Mouse (Mus musculus) kidney, postnatal 10 days (tissue): ENCODE measurements around the gene Calcb.

Source experiments
- DNase-seq: peaks from one replicate; pipeline ENCODE4 v3.0.0; 2021; ENCODE audit warnings: mixed read lengths

Gene Calcb

DNA sequence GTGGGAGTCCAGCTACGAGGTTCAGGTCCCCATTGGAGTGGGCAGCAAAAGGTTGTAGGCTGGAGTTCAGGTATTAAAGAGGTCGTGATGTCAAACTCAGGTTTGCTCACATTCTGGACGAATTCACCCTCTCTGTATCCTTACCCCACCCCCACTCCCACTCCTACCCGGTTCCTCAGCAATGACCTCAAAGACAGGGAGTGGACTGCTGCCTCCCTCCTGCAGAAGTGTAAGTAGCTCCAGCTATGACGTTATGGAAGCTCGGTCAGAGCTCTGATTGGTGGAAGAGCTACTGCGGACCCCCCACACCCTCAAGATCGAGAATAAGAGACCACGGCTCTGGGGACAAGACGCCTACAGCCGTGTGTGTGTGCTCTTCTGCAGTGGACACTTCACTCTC, at the start of gene Calcb:
Gene Calcb (plus strand): TSS at position 344 of the 400 bp plus-strand sequence.
- DNase-seq: no peak

DNA sequence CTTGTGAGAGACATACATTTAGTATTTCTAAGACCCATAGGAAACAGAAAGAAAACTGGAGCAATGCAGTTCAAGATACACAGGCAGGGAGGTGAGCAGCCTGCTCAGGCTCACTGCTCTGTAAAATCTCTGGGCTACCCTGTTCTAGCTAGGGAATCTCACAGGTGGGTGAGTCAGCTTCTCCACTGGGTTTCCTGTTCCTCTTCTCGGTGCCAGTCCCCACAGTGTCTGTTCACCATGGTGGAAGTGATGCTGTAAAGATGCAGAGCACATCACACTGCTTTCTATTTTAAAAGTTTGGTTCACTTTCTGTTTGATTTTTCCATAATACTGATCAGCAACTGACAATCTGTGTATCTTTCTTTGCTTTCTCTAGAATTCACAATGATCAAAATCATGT, 47.0 kb upstream of the Calcb start:
- DNase-seq: no peak

DNA sequence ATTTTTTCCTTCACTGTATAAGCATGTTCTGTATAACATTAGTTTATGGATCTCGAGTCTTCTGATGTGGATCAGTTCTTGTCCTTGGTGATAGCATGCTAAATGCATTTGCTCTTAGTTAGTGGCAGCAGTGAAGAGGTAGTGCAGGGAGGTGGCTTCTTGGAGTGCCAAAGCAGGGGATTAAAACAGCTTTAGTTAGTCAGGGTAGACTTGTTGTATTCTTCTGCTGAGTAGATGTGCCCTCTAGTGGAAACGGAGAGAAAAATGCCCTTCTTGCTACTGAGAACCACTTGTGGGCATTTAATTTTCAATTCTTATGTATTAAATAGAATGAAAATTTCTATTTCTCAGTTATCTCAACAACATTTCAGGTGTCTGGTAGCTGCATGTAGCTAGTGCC, 45.7 kb upstream of the Calcb start:
- peak; percentile 10 for DNase-seq

DNA sequence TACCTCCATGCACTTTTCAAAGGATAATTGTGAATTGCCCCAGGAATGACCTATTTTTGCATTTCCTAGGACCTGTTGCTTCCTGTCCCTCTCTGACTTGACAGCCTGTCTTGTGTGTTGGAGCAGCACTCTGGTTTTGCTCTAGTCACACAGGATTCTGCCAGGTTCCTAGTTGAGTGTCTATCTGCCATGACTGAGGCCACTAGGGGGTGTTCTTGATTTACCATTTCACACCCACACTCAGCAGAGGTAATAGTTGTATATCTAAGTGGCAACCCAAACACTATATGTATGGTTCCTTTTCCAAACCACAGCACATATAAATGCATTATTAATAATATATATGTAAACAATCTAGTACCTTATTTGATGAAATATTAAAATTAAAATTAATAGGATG, 26.1 kb upstream of the Calcb start:
- DNase-seq: peak; percentile 13

- DNase-seq: no peak
These were observed 17.6 kb upstream of the Calcb start for GRCm38 (mm10) chr7:114700871-114701270.

DNA sequence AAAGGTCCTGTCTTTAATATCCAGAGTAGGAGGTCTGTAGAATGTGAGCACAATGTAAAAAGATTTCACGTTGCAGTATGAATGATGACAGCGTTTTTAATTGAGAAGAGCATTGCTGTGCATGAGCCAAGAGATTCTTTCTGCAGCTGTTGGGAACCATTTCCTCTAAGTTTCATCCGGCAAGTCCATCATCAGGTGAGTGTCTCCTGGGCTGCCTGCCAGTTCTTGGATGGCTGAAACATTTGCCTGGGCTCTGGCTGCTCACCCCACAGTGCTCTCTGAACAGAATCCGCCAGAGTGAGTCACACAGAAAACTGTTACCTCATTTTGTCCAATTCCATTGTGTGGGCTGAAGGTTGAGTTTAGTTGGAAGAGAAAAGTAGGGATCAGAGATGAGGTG, 11.7 kb upstream of the Calcb start:
- DNase-seq: no peak

GRCm38 (mm10) chr7:114707398-114707797, 11.0 kb upstream of the Calcb start:
- no peak for DNase-seq

DNA sequence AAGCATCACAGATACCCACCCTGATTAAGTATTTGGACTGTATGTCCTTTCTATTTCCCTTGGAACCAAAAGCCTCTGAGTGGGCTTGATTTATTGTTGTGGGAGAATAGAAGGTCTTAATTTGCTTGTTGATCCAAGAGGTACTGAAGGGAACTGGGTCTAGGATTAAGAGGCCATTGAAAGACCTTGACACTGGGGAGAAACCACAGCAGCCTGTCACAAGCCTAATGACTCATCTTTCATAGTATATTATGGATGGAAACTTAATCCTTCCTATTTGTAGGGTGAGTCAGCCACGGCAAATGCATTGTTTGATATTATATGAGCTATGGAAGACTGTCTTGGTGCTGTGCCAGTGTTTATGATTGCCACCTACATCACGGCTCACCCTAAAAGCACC, 8.0 kb upstream of the Calcb start:
- DNase-seq: no peak

GRCm38 (mm10) chr7:114712523-114712922, 5.9 kb upstream of the Calcb start:
- DNase-seq: no peak

- peak; percentile 42 for DNase-seq
These were observed 1.1 kb downstream of the Calcb start for GRCm38 (mm10) chr7:114719381-114720131.

- DNase-seq: peak; percentile 16
These were observed 11.3 kb downstream of the Calcb start for GRCm38 (mm10) chr7:114729696-114730095.

DNA sequence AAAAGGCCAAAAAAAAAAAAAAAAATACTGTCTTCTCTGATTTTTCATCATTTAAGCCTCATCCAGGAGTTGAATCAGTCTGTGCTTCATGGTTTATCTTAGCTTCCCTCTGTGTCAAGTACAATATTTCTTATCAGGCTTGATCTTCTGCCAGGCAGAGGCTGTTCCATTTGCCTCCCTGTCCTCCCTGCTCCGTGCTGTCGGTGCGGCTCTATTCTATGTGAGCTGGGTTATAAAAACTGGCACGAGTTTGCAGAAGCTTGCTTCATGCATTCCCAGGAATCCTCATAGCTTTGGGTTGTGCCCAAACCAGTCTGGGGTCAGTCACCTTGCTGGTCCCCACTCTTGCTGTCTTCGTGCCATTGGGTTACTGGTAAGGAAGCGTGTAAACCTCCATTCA, 12.7 kb downstream of the Calcb start:
- DNase-seq: no peak

DNA sequence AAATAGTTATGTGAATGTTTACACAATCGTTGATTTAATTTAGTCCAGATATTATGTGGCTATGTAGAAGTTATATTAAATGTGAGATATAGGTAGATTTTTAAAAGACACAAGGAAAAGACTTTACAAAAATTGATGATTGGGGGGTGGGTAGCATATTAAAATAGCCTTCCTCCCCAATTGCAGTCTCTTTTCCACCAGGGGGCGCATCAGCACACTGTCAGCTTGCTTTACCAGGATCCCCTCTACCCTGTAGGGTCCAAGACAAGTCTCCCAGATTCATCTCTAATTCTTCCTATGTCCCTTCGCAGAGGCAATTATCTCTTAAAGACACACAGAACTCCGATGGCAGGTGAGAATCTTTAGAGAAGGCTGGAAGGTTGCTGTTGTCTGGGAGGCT, 13.3 kb downstream of the Calcb start:
- DNase-seq: peak; percentile 18

- no peak for DNase-seq
These were observed 17.8 kb downstream of the Calcb start for GRCm38 (mm10) chr7:114736256-114736655.

DNA sequence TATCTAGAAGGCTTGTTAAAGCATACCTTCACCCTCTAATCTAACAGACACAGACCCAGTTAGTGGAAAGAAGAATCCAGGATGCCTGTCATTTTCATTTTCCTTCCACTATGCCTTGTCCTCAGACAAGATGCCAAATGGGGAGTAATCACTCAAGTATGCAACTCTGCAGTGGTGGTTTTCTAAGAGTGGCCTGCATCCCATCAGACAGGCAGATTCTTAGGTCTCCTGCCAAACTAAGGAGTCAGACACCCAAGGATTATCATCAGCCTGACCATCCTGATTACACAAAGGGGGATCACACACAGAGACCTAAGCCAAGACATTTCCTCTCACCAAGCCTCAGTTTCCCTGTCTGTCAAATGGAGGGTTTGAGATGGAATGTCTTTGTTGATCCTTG, 19.7 kb downstream of the Calcb start:
- no peak for DNase-seq

- DNase-seq: peak; percentile 50
These were observed 22.1 kb downstream of the Calcb start for GRCm38 (mm10) chr7:114740360-114741165.

DNA sequence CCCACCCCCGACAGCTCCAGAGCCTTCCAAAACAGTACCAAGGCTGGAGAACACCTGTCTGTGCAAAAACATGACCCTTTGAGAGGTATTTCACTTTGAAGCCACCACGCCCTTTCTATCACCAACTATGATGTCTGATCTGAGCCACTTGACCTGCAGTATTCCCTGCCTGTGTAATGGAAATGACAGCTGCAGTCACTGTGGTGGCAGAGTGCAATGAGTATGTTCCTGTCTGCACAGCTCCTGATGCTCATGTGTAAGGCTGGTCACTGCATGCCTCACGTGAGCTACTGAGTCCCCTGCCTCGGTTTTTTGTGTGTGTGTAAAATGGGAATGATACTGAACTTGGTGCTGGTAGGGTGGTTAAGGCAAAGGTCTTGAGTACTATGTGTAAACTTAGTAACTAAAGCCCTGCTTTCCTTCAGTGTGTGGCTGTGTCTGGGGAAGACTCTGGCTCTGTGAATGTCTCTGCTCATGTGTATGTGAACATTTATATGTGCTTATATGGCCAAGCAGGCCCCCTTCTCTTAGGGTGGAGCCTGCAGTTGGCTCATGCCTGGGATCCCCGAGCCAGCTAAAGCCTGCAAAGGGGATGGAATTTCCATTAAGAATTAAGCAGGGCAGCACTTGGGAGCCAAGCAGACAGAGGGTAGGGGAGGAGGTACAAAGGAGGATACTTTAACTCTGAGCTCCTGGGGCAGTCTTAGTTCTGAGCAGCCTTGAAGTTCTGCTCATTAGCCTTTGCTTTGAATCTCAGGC, 24.8 kb downstream of the Calcb start, which contains the start of gene Insc:
Gene Insc (plus strand): TSS at position 673 of the 759 bp plus-strand sequence.
- no peak for DNase-seq

DNA sequence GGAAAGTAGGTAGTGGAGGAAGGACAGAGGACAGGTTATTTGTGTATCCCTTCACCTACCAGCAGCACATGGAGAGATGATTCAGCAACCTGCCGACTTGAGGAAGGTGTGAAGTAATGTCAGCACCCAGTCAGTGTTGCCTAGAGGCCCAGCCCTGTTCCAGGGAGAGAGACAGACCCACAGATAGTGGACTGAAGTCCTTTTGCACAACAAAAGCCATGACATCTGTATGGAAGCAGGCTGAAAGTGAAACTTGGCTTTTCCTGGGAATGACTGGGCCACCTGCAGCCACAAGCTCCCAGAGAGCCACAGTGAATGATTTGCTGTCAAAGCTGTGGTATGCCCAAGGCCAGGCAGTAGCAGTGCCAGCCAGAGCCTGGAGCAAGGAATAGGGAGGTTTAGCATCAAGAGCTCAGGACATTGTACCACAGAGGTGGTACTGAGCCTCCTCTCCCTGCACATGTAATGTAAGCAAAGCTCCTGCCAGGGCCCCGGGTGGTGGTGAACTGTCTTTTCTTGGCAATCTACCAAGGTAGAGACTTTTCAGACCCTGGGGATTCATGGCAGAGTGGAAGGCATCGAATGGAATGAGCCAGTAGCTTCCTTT, 26.3 kb downstream of the Calcb start:
- no peak for DNase-seq

GRCm38 (mm10) chr7:114745481-114746271, 27.2 kb downstream of the Calcb start:
- peak; percentile 34 for DNase-seq

- no peak for DNase-seq
These were observed 29.2 kb downstream of the Calcb start for GRCm38 (mm10) chr7:114747596-114747995.

DNA sequence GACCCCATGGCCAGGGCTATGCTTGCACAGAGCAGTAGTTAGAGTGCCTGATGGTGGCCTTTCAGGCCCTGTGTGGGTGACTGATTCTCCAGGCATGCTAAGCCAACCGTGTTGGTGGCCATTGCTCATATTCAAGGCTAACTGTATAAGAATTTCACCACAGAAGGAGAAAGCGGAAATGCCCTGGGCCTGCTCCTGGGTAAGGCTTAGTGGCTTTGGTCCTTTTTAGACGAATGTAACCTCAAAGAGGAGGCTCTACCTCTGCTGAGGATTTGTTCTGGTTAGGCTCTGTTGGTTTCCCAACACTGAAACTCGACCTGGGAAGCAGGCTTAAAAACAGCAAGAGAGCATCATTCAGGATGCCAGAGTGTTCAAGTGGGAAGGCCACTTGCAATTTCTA, 29.8 kb downstream of the Calcb start:
- DNase-seq: no peak

- DNase-seq: no peak
These were observed 35.0 kb downstream of the Calcb start for GRCm38 (mm10) chr7:114753471-114753870.
